Mouse (Mus musculus) intestine, embryonic 14.5 days (tissue): ENCODE measurements around the gene Neurl3. TPM values are rescaled to one million over a fixed set of nuclear protein-coding genes. Genes with fewer than 3 reads are reported as not detected.

Source experiments
- ATAC-seq: fragments of 200-750 bp; cut with Nextera tagmentation; replicated peaks from 2 replicates; pipeline ENCODE4 v1.8.0; 2017; ENCODE audit warnings: low read depth, moderate number of reproducible peaks, moderate TSS enrichment, moderate library complexity; ENCODE audit not compliant: low FRiP score, low TSS enrichment
- DNase-seq: peaks from one replicate; pipeline ENCODE4 v3.0.0-alpha.2; 2018; ENCODE audit warnings: low spot score
- H3K27ac ChIP-seq: fragments of 300-500 bp; sonication (generic); 2 replicates; pipeline ENCODE4 v1.5.1; 2014; ENCODE audit warnings: low read depth, mild to moderate bottlenecking, control low read depth
- H3K27me3 ChIP-seq: fragments of 300-500 bp; sonication (generic); replicated peaks from 2 replicates; pipeline ENCODE4 v1.6.1; 2014; ENCODE audit warnings: low read length, control low read depth; ENCODE audit not compliant: control insufficient read depth, insufficient read depth
- H3K36me3 ChIP-seq: fragments of 300-500 bp; sonication (generic); 2 replicates; pipeline ENCODE4 v1.6.1; 2014; ENCODE audit warnings: low read length, control low read depth; ENCODE audit not compliant: control insufficient read depth, insufficient read depth
- H3K4me1 ChIP-seq: fragments of 300-500 bp; sonication (generic); replicated peaks from 2 replicates; pipeline ENCODE4 v1.6.1; 2014; ENCODE audit warnings: low read length, control low read depth, mixed read lengths; ENCODE audit not compliant: control insufficient read depth, insufficient read depth
- H3K4me2 ChIP-seq: fragments of 300-500 bp; sonication (generic); 2 replicates; pipeline ENCODE4 v1.6.1; 2014; ENCODE audit warnings: low read length
- H3K4me3 ChIP-seq: fragments of 300-500 bp; sonication (generic); 2 replicates; pipeline ENCODE4 v1.5.1; 2014; ENCODE audit warnings: low read depth, low read length, control low read depth, mixed read lengths
- H3K9ac ChIP-seq: fragments of 300-500 bp; sonication (generic); 2 replicates; pipeline ENCODE4 v1.6.1; 2014; ENCODE audit warnings: mild to moderate bottlenecking, low read length
- H3K9me3 ChIP-seq: fragments of 300-500 bp; sonication (generic); 2 replicates; pipeline ENCODE4 v1.6.1; 2016; ENCODE audit warnings: low read length, control low read depth; ENCODE audit not compliant: control insufficient read depth
- WGBS: fragments of 180-500 bp; shearing (Covaris S2); extraction: QIAGEN DNeasy Blood & Tissue Kit; methylation state at CpG from one replicate; pipeline ENCODE4 v1.1.7; 2014; 5-methylcytosine and 5-hydroxymethylcytosine counted together
- polyA plus RNA-seq: library from polyadenylated mRNA; unstranded; fragments of >200 nt; fragmentation: Nextera tagmentation; extraction: Ambion mirVana; gene quantifications from 2 replicates; pipeline ENCODE4 v1.2.1, GENCODE M21; 2014

Neurl3 gene
- polyA plus RNA-seq, 1 experiment from 2014 or later = 16.2 TPM

GRCm38 (mm10) chr1:36308966-36309475 lies 34.5 kb upstream of the Neurl3 start:
- Histone ChIP-seq H3K4me3 (no peak overlapping the region), H3K9ac (no peak overlapping the region), H3K27me3 (peaks cover 24% of the 10 kb centered on the region), H3K9me3 (no peaks in the 10 kb centered on the region), H3K27ac (no peak overlapping the region), H3K36me3 (no peaks in the 10 kb centered on the region), H3K4me2 (no peak overlapping the region), H3K4me1 (peaks cover 6% of the 10 kb centered on the region)
- 69% methylated on average over 9 of the region's 9 CpGs for WGBS
- no peak for DNase-seq
- ATAC-seq = no peak

- ATAC-seq (no peak), DNase-seq (no peak)
- Histone ChIP-seq H3K36me3 (no peaks in the 10 kb centered on the region), H3K9ac (peak overlapping the region; percentile 49), H3K9me3 (no peaks in the 10 kb centered on the region), H3K4me3 (peak overlapping the region; percentile 55), H3K27ac (no peak overlapping the region), H3K4me2 (peak overlapping the region; percentile 93), H3K27me3 (peaks cover 25% of the 10 kb centered on the region), H3K4me1 (peaks cover 6% of the 10 kb centered on the region)
- WGBS = 7% methylated on average over 12 of the region's 12 CpGs
These were observed 34.0 kb upstream of the Neurl3 start for GRCm38 (mm10) chr1:36308451-36308901.

- Histone ChIP-seq H3K9me3 (no peaks in the 10 kb centered on the region), H3K27me3 (peaks cover 27% of the 10 kb centered on the region), H3K36me3 (no peaks in the 10 kb centered on the region), H3K4me1 (peaks cover 6% of the 10 kb centered on the region), H3K27ac (no peak within 1 kb of the TSS), H3K4me3 (peak within 1 kb of the TSS; percentile 55), H3K9ac (peak within 1 kb of the TSS; percentile 49), H3K4me2 (peak within 1 kb of the TSS; percentile 93)
- DNase-seq (peak; percentile 88), ATAC-seq (peak; percentile 85)
- under 1% methylated on average over 65 of the region's 65 CpGs for WGBS
These were observed 33.2 kb upstream of the Neurl3 start, which contains the start of gene Arid5a for GRCm38 (mm10) chr1:36307495-36308280. Arid5a (plus strand) TSS chr1:36307733.

- H3K27ac ChIP-seq = no peak overlapping the region
- no peak overlapping the region for H3K4me2 ChIP-seq
- H3K36me3 ChIP-seq = no peaks in the 10 kb centered on the region
- no peak overlapping the region for H3K9ac ChIP-seq
- H3K4me3 ChIP-seq = no peak overlapping the region
- DNase-seq (no peak), ATAC-seq (no peak; the same call in 1 of the 2 replicates)
- WGBS = 69% methylated on average over 7 of the region's 7 CpGs
- H3K27me3 ChIP-seq = peaks cover 31% of the 10 kb centered on the region
- H3K4me1 ChIP-seq = peaks cover 6% of the 10 kb centered on the region
- no peaks in the 10 kb centered on the region for H3K9me3 ChIP-seq
These were observed 32.6 kb upstream of the Neurl3 start for GRCm38 (mm10) chr1:36307121-36307494.

DNA sequence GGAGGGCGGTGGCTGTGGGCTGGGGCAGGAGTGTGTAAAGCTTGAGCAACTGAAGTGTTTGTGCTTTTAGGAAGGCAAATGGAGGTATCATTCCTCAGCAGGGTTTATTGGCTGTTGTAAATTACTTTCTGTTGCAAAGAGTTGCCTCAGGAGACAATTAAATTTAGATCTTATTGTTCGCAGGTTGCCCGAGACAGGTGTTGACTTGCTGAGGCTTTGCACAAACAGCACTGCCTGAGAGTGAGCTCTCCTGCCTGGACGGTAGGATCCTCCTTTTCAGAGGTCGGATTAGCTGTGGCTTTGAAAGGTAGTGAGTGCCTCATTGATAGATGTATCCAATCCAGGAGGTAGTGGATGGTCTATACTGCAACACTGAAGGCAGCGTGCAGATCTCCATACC lies 31.6 kb upstream of the Neurl3 start:
- Histone ChIP-seq H3K4me2 (no peak overlapping the region), H3K36me3 (no peaks in the 10 kb centered on the region), H3K9ac (no peak overlapping the region), H3K4me1 (peaks cover 6% of the 10 kb centered on the region), H3K27me3 (peaks cover 34% of the 10 kb centered on the region), H3K27ac (no peak overlapping the region), H3K4me3 (no peak overlapping the region), H3K9me3 (no peaks in the 10 kb centered on the region)
- 63% methylated on average over 6 of the region's 6 CpGs for WGBS
- DNase-seq (no peak), ATAC-seq (no peak)

GRCm38 (mm10) chr1:36304764-36305163 lies 30.3 kb upstream of the Neurl3 start:
- no peak for DNase-seq
- Histone ChIP-seq H3K9me3 (no peaks in the 10 kb centered on the region), H3K4me3 (no peak overlapping the region), H3K4me1 (peaks cover 6% of the 10 kb centered on the region), H3K27me3 (peaks cover 41% of the 10 kb centered on the region), H3K36me3 (no peaks in the 10 kb centered on the region), H3K4me2 (no peak overlapping the region), H3K27ac (no peak overlapping the region), H3K9ac (no peak overlapping the region)
- 63% methylated on average over 7 of the region's 7 CpGs for WGBS
- no peak for ATAC-seq

DNA sequence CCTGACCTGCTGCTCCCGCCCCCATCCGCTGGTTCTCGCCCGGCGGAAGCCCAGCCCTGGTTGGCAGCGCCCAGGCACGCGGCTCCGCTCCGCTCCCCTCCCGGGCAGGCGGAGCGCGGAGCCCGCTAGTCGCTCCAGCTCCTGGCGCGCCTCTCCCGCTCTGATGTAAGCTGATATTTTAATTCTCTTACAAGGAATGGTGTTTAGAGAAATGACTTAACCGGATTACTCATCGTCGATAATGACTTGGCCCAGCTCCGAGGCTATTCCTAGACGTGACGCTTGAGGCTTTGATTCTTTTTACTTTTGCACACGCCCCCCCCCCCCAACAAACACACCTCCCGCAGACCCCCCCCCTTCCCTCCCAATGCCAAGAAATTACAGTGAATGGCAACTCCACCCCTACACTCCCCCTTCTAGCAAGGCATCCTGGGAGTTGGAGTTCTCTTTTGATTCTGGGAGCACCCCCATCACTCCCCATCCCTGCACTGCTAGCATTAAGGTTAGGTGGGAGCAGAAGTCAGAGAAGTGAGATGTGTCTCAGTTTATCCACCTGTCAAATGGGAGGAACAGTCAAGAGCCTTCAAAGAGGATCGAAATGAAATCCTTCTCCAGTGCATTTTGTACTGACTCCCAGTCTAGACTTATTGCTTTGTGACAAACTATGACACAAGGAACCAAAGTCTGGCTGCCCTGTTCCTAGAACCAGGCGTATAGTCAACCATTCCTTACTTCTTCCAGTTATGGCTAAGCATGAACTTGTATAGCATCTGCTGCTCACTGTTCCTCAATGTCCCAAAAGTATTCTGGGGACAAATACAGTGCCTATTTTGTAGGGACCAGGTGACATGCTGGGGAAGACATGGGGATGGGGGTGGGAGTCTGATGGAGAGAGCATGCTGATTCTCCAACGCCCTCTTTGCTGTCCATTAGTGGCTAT lies 29.2 kb upstream of the Neurl3 start:
- H3K4me1 ChIP-seq = peaks cover 5% of the 10 kb centered on the region
- H3K4me2 ChIP-seq = peak overlapping the region; percentile 61
- peak overlapping the region; percentile 30 for H3K4me3 ChIP-seq
- H3K27ac ChIP-seq = no peak overlapping the region
- peaks cover 39% of the 10 kb centered on the region for H3K27me3 ChIP-seq
- ATAC-seq = peak; percentile 39
- peak overlapping the region; percentile 39; the same call in 1 of the 2 replicates for H3K9ac ChIP-seq
- 9% methylated on average over 30 of the region's 30 CpGs for whole genome bisulfite sequencing
- H3K9me3 ChIP-seq = no peaks in the 10 kb centered on the region
- H3K36me3 ChIP-seq = no peaks in the 10 kb centered on the region
- DNase-seq = peak; percentile 69

DNA sequence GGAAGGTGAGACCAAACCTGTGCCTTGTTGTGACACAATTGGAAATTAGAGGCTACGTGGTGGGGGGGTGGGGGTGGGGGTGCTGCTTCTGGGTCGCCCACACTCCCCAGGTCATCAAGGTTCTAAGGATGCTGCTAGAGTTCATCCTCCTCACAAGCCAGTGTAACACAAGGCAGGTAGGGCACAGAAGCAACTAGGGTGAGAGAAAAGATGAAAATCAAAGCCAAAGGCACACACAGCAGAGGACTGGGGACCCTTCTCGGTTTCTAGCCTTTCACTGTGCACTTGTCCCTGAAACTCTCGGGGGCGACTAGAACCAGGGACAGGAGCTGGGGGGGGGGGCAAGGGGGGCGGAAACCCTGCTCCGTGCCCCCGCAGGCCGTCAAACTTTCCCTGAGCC lies 28.5 kb upstream of the Neurl3 start:
- no peak for DNase-seq
- Histone ChIP-seq H3K4me2 (peak overlapping the region; percentile 61), H3K27ac (no peak overlapping the region), H3K27me3 (peaks cover 36% of the 10 kb centered on the region), H3K9me3 (no peaks in the 10 kb centered on the region), H3K9ac (peak overlapping the region; percentile 39; the same call in 1 of the 2 replicates), H3K36me3 (no peaks in the 10 kb centered on the region), H3K4me3 (peak overlapping the region; percentile 30), H3K4me1 (no peaks in the 10 kb centered on the region)
- no peak for ATAC-seq
- 11% methylated on average over 8 of the region's 9 CpGs for WGBS
